Mouse (Mus musculus) thymus, postnatal 4 days (tissue): ENCODE data around the gene Six3.

Experiments
- DNase-seq: peaks from one replicate; pipeline ENCODE4 v3.0.0; 2021

The Six3 gene

GRCm38 (mm10) chr17:85626091-85626860 lies 12.9 kb downstream of the Six3 start:
- no peak for DNase-seq

GRCm38 (mm10) chr17:85627751-85628150 lies 14.3 kb downstream of the Six3 start:
- DNase-seq: no peak

- no peak for DNase-seq
These were observed 15.4 kb downstream of the Six3 start for GRCm38 (mm10) chr17:85628811-85629210.

DNA sequence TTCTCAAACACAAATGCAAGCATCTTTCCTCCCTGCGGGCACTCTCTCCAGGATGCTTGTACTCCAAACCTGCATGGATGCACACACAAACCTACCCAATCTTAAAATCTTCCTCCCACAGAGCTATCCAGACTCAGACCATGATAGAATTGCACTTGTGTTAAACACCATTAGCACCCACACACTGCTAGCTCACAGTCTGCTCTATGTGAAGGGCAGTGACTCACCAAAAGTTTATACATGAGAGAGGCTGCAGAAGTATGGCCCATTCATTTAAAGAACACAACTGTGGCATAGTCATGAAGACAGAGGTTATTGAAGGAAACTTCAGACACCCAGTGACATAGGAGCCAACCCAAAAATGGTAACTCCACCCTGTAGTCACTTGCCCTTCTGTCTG lies 16.0 kb downstream of the Six3 start:
- no peak for DNase-seq

- no peak for DNase-seq
These were observed 17.1 kb downstream of the Six3 start for GRCm38 (mm10) chr17:85630296-85631050.

DNA sequence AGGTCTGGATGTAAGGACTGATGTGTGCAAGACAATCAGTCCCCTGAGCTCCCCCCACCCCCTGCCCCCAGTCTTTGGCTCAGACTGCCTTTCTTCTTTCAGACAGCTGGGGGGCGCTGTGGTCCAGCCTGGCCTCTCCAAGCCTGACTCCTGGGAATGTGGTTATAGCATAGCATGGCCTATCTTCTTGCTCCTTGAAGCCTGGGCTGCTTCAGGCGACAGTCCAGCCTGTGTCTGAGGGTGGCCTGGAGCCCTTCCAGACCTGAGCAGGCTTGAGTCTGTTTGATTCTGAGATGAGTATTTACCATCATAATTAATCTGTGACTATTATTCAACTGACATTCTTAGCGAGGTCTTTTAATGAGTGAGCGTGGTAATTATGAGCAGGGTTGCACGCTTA lies 17.7 kb downstream of the Six3 start:
- no peak for DNase-seq

DNA sequence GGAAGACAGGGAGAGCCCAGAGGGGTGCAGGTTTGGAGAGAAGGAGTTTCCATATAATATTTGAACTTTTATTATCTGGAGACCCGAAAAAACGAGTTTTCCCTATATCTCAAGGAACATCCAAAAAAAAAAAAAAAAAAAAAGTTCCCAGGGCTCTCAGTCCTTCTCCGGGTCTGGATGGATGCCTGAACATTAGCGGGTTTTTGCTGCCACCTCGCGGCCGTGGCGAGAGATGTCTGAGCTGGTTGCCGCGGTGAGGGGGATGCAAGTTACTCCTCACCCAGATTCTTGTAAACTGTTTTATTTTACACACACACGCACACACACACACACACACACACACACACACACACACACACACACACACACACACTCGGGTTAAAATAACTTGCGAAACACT lies 20.2 kb downstream of the Six3 start:
- DNase-seq: peak; percentile 82

DNA sequence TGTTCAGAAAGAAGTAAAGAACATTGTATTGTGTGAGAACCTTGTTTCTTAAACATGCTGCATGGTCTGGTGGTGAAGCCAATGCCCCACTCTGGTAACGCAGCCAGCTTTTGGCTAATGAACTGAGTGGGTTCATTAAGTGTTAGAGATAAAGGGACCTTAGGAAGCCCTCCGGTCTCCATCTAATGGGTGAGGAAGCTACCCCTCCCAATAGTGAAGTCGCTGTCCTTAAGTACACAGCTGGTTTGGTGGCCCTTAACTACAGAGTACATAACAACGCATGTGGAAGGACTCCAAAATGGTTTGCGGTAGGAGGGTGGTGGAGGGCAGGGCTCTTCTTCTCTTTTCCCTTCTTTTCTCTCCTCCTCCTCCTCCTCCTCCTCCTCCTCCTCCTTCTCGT lies 24.5 kb downstream of the Six3 start:
- no peak for DNase-seq

DNA sequence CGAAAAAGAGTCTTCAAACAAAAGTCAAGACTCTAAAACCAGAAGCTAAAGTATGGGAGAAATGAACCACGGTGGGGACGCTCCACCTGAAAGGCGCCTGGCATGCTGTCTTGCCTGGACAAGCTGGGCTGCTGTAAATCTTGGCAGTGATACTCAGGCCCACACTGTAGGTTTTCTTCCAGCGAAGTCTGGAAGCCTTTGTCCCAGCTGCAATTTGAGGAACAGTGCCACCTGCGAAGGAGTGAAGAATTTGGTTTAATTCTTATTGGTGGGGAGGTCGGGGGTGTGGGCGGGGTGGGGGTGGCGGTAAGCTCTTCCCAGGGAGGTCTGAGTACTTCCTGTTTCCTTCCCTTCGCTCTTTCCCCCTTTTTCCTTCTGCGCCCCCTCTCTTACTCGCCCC lies 31.9 kb downstream of the Six3 start:
- no peak for DNase-seq

DNA sequence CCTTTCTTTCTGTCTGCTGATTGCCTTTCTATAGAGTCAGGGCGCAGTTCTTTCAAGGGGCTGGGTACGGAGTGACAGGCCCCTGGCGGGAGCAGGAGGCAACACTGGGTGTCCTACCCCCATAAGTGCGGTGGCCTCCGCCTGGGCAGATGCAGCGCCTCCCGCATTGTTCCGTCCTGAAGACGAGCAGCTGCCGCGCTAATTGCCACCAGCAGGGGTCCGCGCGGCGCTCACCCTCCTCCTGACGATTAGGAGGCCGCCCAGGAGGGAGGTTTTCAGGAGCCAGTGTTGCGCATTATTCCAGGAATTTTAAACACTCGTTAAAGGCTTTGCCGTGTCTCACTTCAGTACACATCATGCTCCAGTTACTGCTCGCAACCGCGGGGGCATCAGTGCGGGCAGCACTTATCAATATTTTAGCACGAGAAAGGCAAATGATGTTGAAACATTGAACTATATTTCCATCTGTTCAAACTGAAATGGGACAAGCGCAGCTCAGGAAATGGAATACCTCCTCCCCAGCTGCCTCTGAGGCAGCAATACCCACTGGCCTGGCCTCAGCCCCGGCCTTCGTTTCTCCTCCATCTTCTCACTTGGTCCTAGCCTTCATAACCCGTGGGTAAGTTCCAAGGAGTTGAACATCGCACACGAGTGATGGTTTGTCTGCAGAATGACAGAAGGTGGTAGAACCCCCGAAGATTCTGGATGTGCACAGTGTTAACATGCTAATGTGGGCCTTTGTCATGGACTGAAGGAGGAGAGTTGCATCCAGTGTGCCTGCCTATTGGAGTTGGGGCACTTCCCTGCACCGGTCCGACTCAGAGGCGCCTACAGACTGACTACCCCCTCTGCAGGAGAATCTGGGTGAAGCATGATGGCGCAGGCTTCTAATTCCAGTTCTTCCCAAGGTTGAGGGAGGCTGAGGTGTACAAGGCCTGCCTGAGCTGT lies 32.6 kb downstream of the Six3 start:
- DNase-seq: peak; percentile 61

- DNase-seq: no peak
These were observed 46.6 kb downstream of the Six3 start for GRCm38 (mm10) chr17:85660016-85660415.

- no peak for DNase-seq
These were observed 48.1 kb downstream of the Six3 start for GRCm38 (mm10) chr17:85661521-85661920.

GRCm38 (mm10) chr17:85664202-85664601 lies 50.8 kb downstream of the Six3 start:
- DNase-seq: no peak

DNA sequence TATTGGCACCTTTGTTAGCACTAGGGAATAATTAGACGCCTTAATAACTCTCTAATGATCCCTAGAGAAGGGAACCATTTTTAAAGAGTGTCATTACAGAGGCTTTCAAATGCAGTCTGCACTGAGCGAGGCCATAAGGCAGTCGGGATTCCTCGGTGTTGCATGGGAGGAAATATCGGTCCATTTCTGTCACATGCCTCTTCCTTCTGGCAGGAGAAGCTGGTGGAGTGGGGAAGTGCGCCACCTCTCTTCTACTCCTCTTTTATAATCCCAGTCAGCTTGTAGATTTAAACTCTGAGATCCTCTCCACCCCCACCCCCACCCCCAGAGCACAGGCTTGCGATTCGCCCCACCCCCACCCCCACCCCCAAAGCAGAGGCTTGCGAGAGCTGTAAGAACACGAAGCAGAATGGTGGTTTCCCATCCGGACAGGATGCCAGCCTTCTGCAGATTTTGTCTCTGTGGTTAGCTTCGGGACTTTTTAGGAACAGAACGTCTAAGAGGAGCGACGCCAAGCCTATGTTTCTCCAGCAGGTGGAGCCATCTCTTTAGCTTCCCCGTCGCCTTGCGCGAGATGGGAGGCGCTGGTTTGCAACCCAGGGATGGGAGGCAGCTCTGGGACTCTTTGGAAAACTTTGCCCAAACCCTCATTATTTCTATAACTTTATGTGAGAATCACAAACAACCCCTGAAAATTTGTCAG lies 51.4 kb downstream of the Six3 start:
- peak; percentile 58 for DNase-seq
